Mouse (Mus musculus) ovary, adult 18-20 months (tissue): ENCODE measurements at regions not wholly inside any gene's neighbourhood (a gene's known extent, or its start where the extent isn't known, plus 50 kb on each side); places are given as distances from the start of the nearest gene placed in this dataset.
"Not testable (repeated sequence)": the region's sequence is repeated elsewhere in the genome, so short reads cannot be mapped to it uniquely, and the experiment has no call there.

Experiments
- DNase-seq: peaks from one replicate; pipeline ENCODE4 v3.0.0; 2022; ENCODE audit warnings: low spot score, mixed read lengths

DNA sequence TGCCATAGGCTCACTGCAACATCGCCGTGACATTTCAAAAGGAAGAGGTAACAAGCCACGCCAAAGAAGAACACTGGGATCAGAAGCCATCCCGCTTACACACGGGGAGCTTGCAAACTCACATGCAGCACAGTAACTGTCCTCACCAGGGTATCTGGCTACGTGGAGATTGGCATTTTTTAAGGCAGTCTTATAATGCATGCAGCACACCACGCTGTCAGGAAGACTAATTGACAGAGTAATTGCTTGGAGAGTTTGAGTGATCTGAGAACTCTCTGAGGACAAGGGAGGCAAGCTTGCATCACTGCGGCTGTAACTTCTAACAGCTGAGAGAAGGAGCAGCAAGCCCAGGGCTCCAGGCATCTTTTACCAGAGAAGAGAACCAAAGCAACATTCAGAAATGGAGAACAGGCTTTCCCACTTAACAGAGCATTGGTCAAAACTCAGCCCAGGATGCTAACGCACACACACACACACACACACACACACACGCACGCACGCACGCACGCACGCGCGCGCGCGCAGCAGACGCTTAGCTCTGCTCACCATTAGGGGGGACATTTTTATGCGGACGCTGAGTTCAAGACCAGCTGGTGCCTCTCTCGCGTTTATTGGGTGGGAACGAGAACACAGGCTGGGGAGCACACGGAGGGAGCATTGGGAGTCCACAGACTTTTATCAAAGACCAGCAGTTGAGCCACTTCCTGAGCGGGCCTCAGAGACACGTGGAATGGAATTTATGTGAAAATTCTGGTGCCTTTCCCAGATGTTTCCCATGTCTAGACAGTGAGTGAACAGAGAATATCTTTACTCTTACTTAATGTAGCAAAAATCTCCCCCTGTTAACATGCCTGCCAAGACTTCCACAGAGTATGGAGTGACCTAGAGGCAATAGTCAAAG lies 66.6 kb downstream of the 1700129C05Rik start:
- DNase-seq, result no peak

DNA sequence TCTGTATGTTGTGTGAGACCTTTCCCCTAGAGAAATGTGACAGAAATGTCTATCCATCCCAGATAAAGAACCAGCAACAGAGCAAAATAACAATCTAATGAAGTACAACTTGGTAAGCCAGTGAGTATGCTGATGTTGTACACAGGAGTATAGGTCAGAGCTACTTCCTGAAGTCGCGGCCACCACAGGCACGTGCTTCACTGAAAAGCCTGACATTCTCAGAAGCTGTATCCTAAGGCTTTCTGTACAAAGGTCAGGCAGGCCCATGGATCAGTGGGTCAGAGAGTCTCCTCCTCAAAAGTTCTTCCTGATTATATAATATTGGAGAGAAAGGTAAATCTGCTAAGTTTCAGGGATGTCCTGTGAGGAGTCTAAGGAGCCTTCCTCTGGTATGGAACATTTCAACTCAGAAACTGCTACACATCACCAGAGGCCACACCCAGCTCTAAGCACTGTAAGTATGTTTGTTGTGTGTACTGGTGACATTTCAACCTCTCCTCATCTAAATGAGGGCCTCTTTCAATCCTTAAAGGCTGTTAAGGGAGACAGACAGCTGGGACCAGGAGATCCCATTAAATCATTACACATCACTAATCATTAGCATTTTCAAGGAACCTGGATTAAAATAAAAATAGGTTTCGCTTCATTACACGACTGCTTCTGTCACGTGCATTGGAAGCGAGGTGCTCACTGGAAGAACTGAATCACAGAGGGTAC lies 70.2 kb downstream of the 1700129C05Rik start:
- no peak for DNase-seq

DNA sequence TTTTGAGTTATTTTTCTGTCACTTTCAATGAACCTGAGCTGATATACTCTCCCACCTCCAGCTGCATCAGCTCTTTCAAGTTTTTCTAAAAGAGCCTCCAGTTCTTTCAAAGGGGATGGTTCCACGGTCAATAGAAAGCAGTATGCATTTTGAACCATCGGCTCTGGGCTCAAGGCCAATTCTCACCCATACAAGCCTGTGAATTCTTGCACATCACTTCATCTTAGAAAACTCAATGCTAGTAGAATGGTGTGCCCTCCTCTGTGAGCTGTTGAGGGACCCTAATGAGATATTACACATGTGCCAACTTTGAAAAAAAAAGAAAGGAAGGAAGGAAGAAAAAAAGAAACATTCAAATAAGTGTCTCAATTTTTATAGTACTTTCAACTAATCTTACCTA lies 72.6 kb downstream of the 1700129C05Rik start:
- DNase-seq, result no peak

DNA sequence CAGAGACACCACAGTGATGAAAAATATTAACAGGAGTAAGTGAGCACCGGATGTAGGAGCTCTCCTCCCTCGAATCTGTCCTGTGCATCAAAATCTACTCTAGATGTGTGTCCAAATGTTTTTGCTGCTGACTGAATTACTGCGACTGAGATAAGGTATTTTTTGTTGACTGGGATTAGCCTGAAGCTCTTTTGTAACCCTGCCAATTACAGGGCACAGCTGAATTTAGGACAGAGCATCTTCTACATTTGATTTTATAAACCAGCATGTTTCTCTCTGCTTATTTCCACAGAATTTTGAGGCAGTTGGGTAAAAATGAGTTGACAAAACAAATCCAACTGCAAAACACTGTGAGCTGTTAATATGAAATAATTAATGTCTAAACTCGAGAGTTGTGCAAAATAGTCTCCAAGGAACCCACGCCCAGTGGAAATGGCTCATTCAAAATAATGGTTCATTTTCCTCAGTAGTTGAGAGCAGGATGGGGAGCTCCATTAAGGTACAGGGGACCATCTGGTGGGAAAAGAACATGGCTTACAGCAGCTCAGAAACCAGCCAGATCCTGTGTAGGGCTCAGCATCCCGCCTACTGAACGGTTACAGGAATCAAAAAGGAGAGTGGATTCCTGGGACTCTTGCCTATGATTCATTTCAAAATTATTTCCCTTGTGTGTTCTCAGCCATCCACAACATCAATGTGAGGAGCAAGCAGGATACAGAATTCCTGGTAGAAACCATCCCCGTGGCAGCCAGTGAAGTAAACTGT lies 76.1 kb downstream of the 1700129C05Rik start:
- DNase-seq, result no peak

- no peak for DNase-seq
Measured at GRCm38 (mm10) chr14:59063221-59063620, 79.5 kb downstream of the 1700129C05Rik start.

- DNase-seq, result no peak
Measured at GRCm38 (mm10) chr14:59056832-59057231, 85.9 kb downstream of the 1700129C05Rik start.

DNA sequence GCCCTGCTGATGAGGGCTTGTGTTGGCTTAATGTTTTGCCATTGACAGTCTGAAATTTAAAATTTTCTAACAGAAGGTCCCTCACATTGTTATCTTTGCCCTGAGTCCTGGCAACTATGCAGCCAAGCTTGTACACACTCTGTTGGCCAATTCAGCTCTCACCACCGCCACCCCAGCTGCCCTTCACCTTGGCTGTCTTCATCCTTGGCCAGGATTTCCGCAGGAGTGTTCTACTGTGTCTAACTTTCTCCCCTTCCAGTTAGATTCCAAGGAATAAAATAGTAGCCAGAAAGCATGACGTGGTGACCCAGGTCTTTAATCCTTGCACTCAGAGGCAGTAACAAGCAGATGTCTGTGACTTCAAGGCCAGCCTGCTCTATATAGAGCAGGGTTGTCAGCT lies 87.4 kb downstream of the 1700129C05Rik start:
- no peak for DNase-seq

- DNase-seq, result no peak
Measured at GRCm38 (mm10) chr14:59052421-59052820, 90.3 kb downstream of the 1700129C05Rik start.

- DNase-seq, result no peak
Measured at GRCm38 (mm10) chr14:59051478-59051879, 91.2 kb downstream of the 1700129C05Rik start.

- no peak for DNase-seq
Measured at GRCm38 (mm10) chr14:59045687-59046086, 97.0 kb downstream of the 1700129C05Rik start.

DNA sequence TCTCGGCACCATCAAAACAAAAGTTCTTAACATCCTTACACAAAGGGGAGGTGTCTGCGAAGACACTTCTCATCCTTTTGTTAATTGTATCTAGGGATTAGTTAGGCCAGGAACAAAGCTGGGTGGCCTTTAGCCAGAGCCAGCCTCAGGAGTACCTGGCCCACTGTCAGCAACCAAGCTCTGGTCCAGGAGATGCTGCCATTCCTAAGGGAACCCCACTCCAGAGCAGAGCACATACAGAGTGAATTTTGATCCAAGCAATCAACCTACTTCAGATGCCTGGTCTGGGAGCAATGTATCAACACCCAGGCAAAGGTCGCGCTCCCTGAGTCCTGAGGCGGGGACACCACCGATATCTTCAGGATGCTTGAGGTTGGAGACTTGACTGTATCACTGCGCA lies 97.5 kb downstream of the 1700129C05Rik start:
- DNase-seq, result no peak

GRCm38 (mm10) chr14:59042152-59042551 lies 100.5 kb downstream of the 1700129C05Rik start:
- no peak for DNase-seq

DNA sequence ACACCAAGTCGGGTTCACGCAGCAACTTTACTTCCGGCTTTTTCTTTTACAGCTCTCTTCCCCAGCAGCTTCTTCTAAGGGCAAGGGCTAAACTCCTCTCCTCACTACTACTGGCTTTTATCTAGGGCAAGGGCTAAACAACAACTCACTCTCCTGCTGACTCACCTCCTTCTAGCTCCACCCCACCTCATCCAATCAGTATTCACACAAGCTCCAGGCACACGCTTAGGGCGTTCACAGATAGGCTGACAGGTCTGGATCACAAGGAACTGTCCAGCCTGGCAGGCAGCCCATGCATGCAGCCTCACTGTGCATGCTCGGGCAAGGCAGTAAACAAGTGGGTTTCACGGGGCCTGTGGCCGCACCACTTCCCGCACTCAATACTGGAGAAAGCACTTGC lies 116.9 kb downstream of the 1700129C05Rik start:
- not testable (repeated sequence) for DNase-seq

DNA sequence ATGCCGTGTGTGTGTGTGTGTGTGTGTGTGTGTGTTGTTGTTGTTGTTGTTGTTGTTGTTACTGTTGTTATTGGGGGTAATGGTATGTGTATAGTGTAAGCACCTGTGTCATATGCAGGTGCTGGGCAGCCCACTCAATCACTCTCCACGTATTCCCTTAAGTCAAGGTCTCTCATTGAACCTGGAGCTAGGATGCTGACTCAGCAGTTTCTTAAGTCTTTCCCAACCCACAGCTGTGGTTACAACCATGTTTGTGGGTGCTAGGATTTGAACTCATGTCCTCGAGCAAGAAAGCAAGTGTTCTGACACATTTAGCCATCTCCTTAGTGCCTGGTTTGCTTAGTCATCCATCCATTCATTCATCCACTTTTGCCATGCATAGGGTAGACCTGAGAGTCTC lies 133.2 kb downstream of the 1700129C05Rik start:
- DNase-seq, result no peak

DNA sequence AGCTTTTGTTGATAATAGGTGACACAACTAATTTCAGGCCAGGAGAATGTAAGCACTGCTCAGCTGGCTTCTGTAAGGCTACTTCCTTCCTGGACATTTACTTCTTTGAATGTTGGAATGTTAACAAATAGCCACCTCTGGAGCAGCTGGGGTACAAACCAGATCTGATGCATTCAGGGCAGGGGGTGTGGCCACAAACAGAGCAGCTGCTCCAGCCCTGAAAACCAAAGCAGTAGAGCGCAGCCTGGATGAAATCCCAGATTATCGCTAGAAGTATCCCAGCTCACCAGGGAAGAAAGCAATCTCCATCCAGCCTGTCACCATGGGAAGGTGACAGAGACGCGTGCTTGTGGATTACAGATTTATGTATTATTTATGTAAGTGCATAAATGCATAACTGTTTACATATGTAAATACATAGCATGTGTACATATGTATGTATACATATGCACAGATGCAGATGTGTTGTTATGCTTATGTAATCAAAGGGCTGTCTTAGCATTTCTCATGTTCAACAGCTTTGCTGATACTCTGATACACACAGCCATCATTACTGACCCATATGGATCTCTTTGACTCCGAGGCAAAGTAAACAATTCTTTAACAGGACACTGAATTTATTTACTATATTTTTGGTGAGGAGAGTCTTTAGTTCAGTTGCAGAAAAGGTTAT lies 143.5 kb downstream of the 1700129C05Rik start:
- DNase-seq, result no peak

GRCm38 (mm10) chr14:58994994-58995393 lies 147.7 kb downstream of the 1700129C05Rik start:
- no peak for DNase-seq

DNA sequence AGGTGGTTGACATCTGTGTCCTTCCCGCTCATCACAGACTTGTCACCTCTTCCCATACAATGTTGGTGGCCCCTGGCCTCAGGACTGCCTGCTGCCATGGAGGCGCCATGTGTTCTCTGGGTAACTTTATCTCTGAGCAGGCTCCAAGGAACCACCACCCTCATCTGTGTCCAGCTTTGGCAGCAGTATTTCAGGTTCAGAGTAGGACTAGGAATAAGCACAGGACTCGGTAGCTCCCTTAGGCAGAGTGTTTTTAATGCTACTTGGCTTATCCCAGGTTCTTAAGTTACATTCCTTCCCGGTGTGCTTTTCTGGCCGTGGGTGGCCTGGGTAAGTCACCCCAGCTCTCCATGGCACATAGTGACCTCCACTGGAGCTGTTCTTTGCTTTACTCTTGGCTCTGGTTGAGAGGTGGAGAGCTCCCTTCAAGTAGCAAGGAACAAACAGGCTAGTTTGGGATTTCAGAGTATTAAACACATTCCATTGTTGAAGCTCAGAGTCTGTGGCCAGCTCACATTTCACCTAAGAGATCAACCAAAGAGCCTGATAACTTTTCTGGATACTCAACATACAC lies 153.0 kb downstream of the 1700129C05Rik start:
- DNase-seq, result no peak

- DNase-seq, result no peak
Measured at GRCm38 (mm10) chr14:58987688-58988087, 155.0 kb downstream of the 1700129C05Rik start.

- DNase-seq, result no peak
Measured at GRCm38 (mm10) chr14:58985838-58986237, 156.9 kb downstream of the 1700129C05Rik start.

DNA sequence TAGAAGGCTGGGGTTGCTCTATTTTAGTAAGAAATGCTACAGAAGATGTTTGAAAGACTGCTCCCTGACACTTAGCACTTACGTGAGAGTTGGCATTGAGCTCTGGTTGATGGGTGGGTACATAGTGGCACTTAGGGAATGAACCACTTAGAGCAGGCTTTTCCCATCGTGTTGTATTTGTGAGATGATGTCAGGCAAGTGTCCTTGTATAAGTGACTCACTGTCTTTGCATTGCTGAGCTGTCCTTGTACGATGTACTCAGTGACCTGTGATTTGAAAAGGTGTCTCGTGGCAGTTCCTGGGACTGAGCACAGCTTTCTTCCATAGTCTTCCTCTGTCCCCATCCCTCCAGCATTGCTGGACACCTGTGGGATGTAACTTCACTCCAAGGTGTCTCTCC lies 165.9 kb downstream of the 1700129C05Rik start:
- no peak for DNase-seq

GRCm38 (mm10) chr14:58969248-58969647 lies 173.4 kb downstream of the 1700129C05Rik start:
- no peak for DNase-seq

DNA sequence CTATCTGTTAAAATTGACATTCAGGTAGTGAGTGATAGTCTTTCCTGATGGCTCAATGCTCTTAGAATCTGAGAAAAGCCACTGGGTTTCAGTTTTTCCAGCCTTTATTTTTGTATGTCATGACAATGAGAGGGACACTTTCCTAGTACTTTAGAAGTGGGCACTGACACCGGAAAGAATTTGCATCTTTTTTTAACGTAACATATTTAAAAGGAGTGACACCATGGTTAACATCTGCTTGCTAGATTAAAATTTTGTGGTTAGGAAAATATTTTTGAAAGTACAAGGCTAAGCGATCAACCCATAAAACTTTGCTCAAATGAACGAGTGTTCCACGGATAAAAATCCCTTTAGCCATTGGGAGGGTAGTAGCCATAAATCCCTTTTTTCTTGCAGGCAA lies 174.7 kb downstream of the 1700129C05Rik start:
- no peak for DNase-seq
